Mouse (Mus musculus) CH12.LX (cell line): ENCODE data around the gene Adap1. TPM values are rescaled to one million over a fixed set of nuclear protein-coding genes. Genes with fewer than 3 reads are reported as not detected.
A peak's percentile ranks its signal among the peaks of the same experiment; 100 is the strongest.

Experiments used
- DNase-seq: peaks from one replicate; pipeline ENCODE4 v3.0.0-alpha.2; 2013; ENCODE audit errors: extremely low read depth
- H3K27ac ChIP-seq: 2 replicates; pipeline ENCODE4 v1.5.1; 2012; ENCODE audit warnings: low read depth, mild to moderate bottlenecking, control low read depth, moderate library complexity; ENCODE audit not compliant: insufficient read depth
- H3K27me3 ChIP-seq: replicated peaks from 2 replicates; pipeline ENCODE3; 2012; ENCODE audit warnings: inconsistent platforms
- H3K36me3 ChIP-seq, 2 experiments: replicated peaks in 1 of 2; 2 replicates each; pipeline versions ENCODE3 to v1.6.1; 2012; ENCODE audit warnings: inconsistent platforms in 1 of 2, low read length in 1 of 2, mild to moderate bottlenecking in 1 of 2, mixed read lengths in 1 of 2, moderate library complexity in 1 of 2; ENCODE audit not compliant: control insufficient read depth in 1 of 2, insufficient read depth in 1 of 2
- H3K4me1 ChIP-seq, 2 experiments: 2 replicates each; pipeline ENCODE4 v1.6.1; 2012; ENCODE audit warnings: inconsistent platforms in 1 of 2, moderate library complexity in 1 of 2; ENCODE audit not compliant: insufficient read depth in 2 of 2, control insufficient read depth in 1 of 2
- H3K4me2 ChIP-seq: 2 replicates; pipeline ENCODE4 v1.6.1; 2012; ENCODE audit warnings: low read depth, mild to moderate bottlenecking, control low read depth; ENCODE audit not compliant: poor library complexity, insufficient read depth, severe bottlenecking
- H3K4me3 ChIP-seq, 3 experiments: fragments of 150-350 bp in 1 of 3; sonication (generic) in 1 of 3; replicated peaks in 1 of 3; 2 replicates each; pipeline versions ENCODE3 to v1.5.1; 2011 to 2012; ENCODE audit warnings: low read depth in 2 of 3, low read length in 2 of 3, mild to moderate bottlenecking in 2 of 3, moderate library complexity in 2 of 3, control low read depth in 1 of 3, improper control_type of control experiment in 1 of 3, inconsistent platforms in 1 of 3, mixed read lengths in 1 of 3; ENCODE audit not compliant: poor library complexity in 1 of 3
- H3K79me2 ChIP-seq: replicated peaks from 2 replicates; pipeline ENCODE4 v1.6.1; 2012; ENCODE audit warnings: mild to moderate bottlenecking, moderate library complexity; ENCODE audit not compliant: control insufficient read depth, poor library complexity, insufficient read depth, severe bottlenecking; ENCODE audit errors: extremely low read depth
- H3K9ac ChIP-seq: 2 replicates; pipeline ENCODE4 v1.6.1; 2012; ENCODE audit warnings: low read depth, mild to moderate bottlenecking, control low read depth, moderate library complexity; ENCODE audit not compliant: insufficient read depth
- H3K9me3 ChIP-seq: replicated peaks from 2 replicates; pipeline ENCODE3; 2012; ENCODE audit warnings: low read length, inconsistent platforms, mixed read lengths
- BHLHE40 ChIP-seq: IDR thresholded peaks from 2 replicates; pipeline ENCODE4 v1.6.1; 2011; ENCODE audit warnings: mild to moderate bottlenecking, low read depth, low read length, improper control_type of control experiment
- CHD2 ChIP-seq: IDR thresholded peaks from 2 replicates; pipeline ENCODE4 v1.6.1; 2011; ENCODE audit warnings: low read length, improper control_type of control experiment
- ETS1 ChIP-seq: conservative IDR thresholded peaks from 2 replicates; pipeline ENCODE4 v1.6.1; 2012; ENCODE audit warnings: low read depth, mild to moderate bottlenecking, inconsistent platforms, low read length, improper control_type of control experiment, moderate library complexity
- IRF4 ChIP-seq: IDR thresholded peaks from 2 replicates; pipeline ENCODE4 v1.6.1; 2014; ENCODE audit warnings: low read depth, mild to moderate bottlenecking, inconsistent platforms, low read length, improper control_type of control experiment
- JUN ChIP-seq: IDR thresholded peaks from 2 replicates; pipeline ENCODE4 v1.6.1; 2011; ENCODE audit warnings: low read depth, mild to moderate bottlenecking, low read length, improper control_type of control experiment, moderate library complexity; ENCODE audit not compliant: insufficient read depth
- MAX ChIP-seq: IDR thresholded peaks from 2 replicates; pipeline ENCODE4 v1.6.1; 2011; ENCODE audit warnings: low read length, improper control_type of control experiment
- MAZ ChIP-seq: IDR thresholded peaks from 2 replicates; pipeline ENCODE4 v1.6.1; 2012; ENCODE audit warnings: low read depth, mild to moderate bottlenecking, inconsistent platforms, low read length, improper control_type of control experiment, moderate library complexity
- MEF2A ChIP-seq: IDR thresholded peaks from 2 replicates; pipeline ENCODE4 v1.6.1; 2014; ENCODE audit warnings: low read depth, mild to moderate bottlenecking, inconsistent platforms, low read length, improper control_type of control experiment, borderline replicate concordance
- NELFE ChIP-seq: IDR thresholded peaks from 2 replicates; pipeline ENCODE4 v1.6.1; 2011; ENCODE audit warnings: low read depth, low read length, improper control_type of control experiment
- PAX5 ChIP-seq: IDR thresholded peaks from 2 replicates; pipeline ENCODE4 v1.6.1; 2012; ENCODE audit warnings: low read length, inconsistent platforms, mixed read lengths
- POLR2A ChIP-seq: IDR thresholded peaks from 2 replicates; pipeline ENCODE4 v1.6.1; 2011; ENCODE audit warnings: low read depth, mild to moderate bottlenecking, improper control_type of control experiment, low read length
- RAD21 ChIP-seq: IDR thresholded peaks from 2 replicates; pipeline ENCODE4 v1.6.1; 2011; ENCODE audit warnings: low read depth, mild to moderate bottlenecking, low read length, improper control_type of control experiment, moderate library complexity
- ZKSCAN1 ChIP-seq: IDR thresholded peaks from 2 replicates; pipeline ENCODE4 v1.6.1; 2012; ENCODE audit warnings: low read depth, inconsistent platforms, low read length, improper control_type of control experiment, borderline replicate concordance
- dilution Hi-C: fragments of 300-500 bp; cut with MboI; formaldehyde crosslinking; loops from 2 replicates; pipeline ENCODE4 v1.14.3; 2020; ENCODE audit warnings: low sequenced_read_pairs; ENCODE audit not compliant: extremely low pct_unique_long_range_greater_than_20kb, extremely low pct_ligation_motif_present
- in situ Hi-C: fragments of 300-500 bp; cut with MboI; formaldehyde crosslinking; loops from 3 replicates; pipeline ENCODE4 v1.14.3; 2019; ENCODE audit warnings: low sequenced_read_pairs, low pct_ligation_motif_present, low pct_unique_long_range_greater_than_20kb, mixed read lengths
- polyA plus RNA-seq: library from polyadenylated mRNA; unstranded; fragments of >175 nt; gene quantifications from 2 replicates; pipeline ENCODE4 v1.2.1, GENCODE M21; 2012; ENCODE audit warnings: low read depth; ENCODE audit not compliant: insufficient read length
- total RNA-seq, 2 experiments: library from RNA; depleted of rRNA; stranded (reverse); fragments of 300-350 nt in 1 of 2; fragments of >200 nt in 1 of 2; gene quantifications; 2 replicates each; pipeline ENCODE4 v1.2.3; 2012 to 2014

Gene Adap1
- total and polyA plus RNA-seq, 3 experiments, result 53.9 to 73.2 (median 70.7) TPM

- Histone ChIP-seq H3K4me2 (peak overlapping the region; percentile 11; the same call in 1 of the 2 replicates), H3K27me3 (no peaks in the 10 kb centered on the region), H3K9ac (no peak overlapping the region), H3K27ac (no peak overlapping the region), H3K4me3 (no peak overlapping the region), H3K36me3 (peaks cover 0 to 9% of the 10 kb centered on the region in 2 experiments), H3K4me1 (peaks cover 3 to 5% of the 10 kb centered on the region in 2 experiments), H3K79me2 (no peaks in the 10 kb centered on the region), H3K9me3 (no peaks in the 10 kb centered on the region)
- dilution Hi-C loops, result no loop called here
- in situ Hi-C loops, result no loop called here
- no peak for TF ChIP-seq IRF4
- TF ChIP-seq MAX, result no peak
- TF ChIP-seq PAX5, result no peak
- no peak for DNase-seq
Observed at GRCm38 (mm10) chr5:139330766-139331165, 5.3 kb upstream of the Adap1 start.

GRCm38 (mm10) chr5:139327634-139328020 lies 2.2 kb upstream of the Adap1 start:
- dilution Hi-C loops, result no loop called here
- Histone ChIP-seq H3K4me1 (peaks cover 8 to 30% of the 10 kb centered on the region in 2 experiments), H3K36me3 (peaks cover 0 to 2% of the 10 kb centered on the region in 2 experiments), H3K4me3 (no peak overlapping the region), H3K9me3 (no peaks in the 10 kb centered on the region), H3K79me2 (peaks cover 22% of the 10 kb centered on the region), H3K4me2 (no peak overlapping the region), H3K27me3 (no peaks in the 10 kb centered on the region), H3K9ac (no peak overlapping the region), H3K27ac (no peak overlapping the region)
- no peak for DNase-seq
- in situ Hi-C loops, result loop anchor here (5.0 kb wide), 1 partner anchor 45 kb away; no protein-coding TSS in a partner anchor
- TF ChIP-seq POLR2A (no peak), CHD2 (no peak), RAD21 (no peak), MAZ (no peak), BHLHE40 (no peak), ETS1 (no peak), MAX (no peak), JUN (no peak), NELFE (no peak), MEF2A (no peak), PAX5 (no peak)
- TF ChIP-seq, all 38 proteins: peak for 0

GRCm38 (mm10) chr5:139326986-139327633 lies 1.7 kb upstream of the Adap1 start:
- peaks cover 8 to 36% of the 10 kb centered on the region in 2 experiments for H3K4me1 ChIP-seq
- H3K27me3 ChIP-seq, result no peaks in the 10 kb centered on the region
- dilution Hi-C loops (no loop called here), in situ Hi-C loops (loop anchor here (5.0 kb wide), 1 partner anchor 45 kb away; no protein-coding TSS in a partner anchor)
- no peaks in the 10 kb centered on the region for H3K9me3 ChIP-seq
- peaks cover 0 to 2% of the 10 kb centered on the region in 2 experiments for H3K36me3 ChIP-seq
- H3K79me2 ChIP-seq, result peaks cover 27% of the 10 kb centered on the region
- peak; percentile 18; the same call in 1 of the 2 replicates for TF ChIP-seq ZKSCAN1
- TF ChIP-seq MAZ, result no peak
- H3K4me2 ChIP-seq, result no peak overlapping the region
- no peak overlapping the region for H3K9ac ChIP-seq
- H3K4me3 ChIP-seq, result no peak overlapping the region
- no peak for DNase-seq
- H3K27ac ChIP-seq, result no peak overlapping the region
